Mouse (Mus musculus): ENCODE measurements at regions not wholly inside any gene's neighbourhood (a gene's known extent, or its start where the extent isn't known, plus 50 kb on each side); places are given as distances from the start of the nearest gene placed in this dataset.
A peak's percentile ranks its signal among the peaks of the same experiment; 100 is the strongest.

- no peak for DNase-seq (ENCODE audit: low read depth)
Observed at GRCm38 (mm10) chr4:10774557-10775215, 99.6 kb upstream of the 2610301B20Rik start.

GRCm38 (mm10) chr4:10786701-10787100 is 87.6 kb upstream of the 2610301B20Rik start:
- no peak for DNase-seq (ENCODE audit: low read depth)

- DNase-seq (ENCODE audit: low read depth): no peak
Observed at GRCm38 (mm10) chr4:10788306-10788705, 86.0 kb upstream of the 2610301B20Rik start.

GRCm38 (mm10) chr4:10789141-10789540 is 85.2 kb upstream of the 2610301B20Rik start:
- DNase-seq (ENCODE audit: low read depth): no peak

GRCm38 (mm10) chr4:10792628-10793027 is 81.7 kb upstream of the 2610301B20Rik start:
- DNase-seq (ENCODE audit: low read depth): no peak

GRCm38 (mm10) chr4:10794471-10794870 is 79.8 kb upstream of the 2610301B20Rik start:
- no peak for DNase-seq (ENCODE audit: low read depth)

GRCm38 (mm10) chr4:10800780-10801553 is 73.3 kb upstream of the 2610301B20Rik start:
- DNase-seq (ENCODE audit: low read depth): no peak

GRCm38 (mm10) chr4:10804735-10805134 is 69.6 kb upstream of the 2610301B20Rik start:
- peak; percentile 11 for DNase-seq (ENCODE audit: low read depth)

GRCm38 (mm10) chr4:10807260-10807659 is 67.0 kb upstream of the 2610301B20Rik start:
- no peak for DNase-seq (ENCODE audit: low read depth)

- no peak for DNase-seq (ENCODE audit: low read depth)
Observed at GRCm38 (mm10) chr4:10812931-10813330, 61.4 kb upstream of the 2610301B20Rik start.

Data from induced T-regulatory cell, adult 2 months (primary cell).